Mouse (Mus musculus): ENCODE results near the gene Cd86.

- TF ChIP-seq CTCF (conservative IDR thresholded peaks at IDR 0.05; ENCODE audit: low read length), result no peak
- no peak for TF ChIP-seq POU5F1 (IDR thresholded peaks at IDR 0.05; ENCODE audit: borderline replicate concordance, low read length)
Measured at GRCm38 (mm10) chr16:36691484-36691883, 25.6 kb upstream of the Cd86 start.
